Mouse (Mus musculus) cerebral cortex, adult 2 months (tissue): ENCODE data around the gene Csrp2.

ENCODE experiments used
- WGBS: fragments of 180-500 bp; shearing (Covaris S2); methylation state at CpG from one replicate; pipeline ENCODE4 v1.1.7; 2018; 5-methylcytosine and 5-hydroxymethylcytosine counted together

Gene Csrp2

DNA sequence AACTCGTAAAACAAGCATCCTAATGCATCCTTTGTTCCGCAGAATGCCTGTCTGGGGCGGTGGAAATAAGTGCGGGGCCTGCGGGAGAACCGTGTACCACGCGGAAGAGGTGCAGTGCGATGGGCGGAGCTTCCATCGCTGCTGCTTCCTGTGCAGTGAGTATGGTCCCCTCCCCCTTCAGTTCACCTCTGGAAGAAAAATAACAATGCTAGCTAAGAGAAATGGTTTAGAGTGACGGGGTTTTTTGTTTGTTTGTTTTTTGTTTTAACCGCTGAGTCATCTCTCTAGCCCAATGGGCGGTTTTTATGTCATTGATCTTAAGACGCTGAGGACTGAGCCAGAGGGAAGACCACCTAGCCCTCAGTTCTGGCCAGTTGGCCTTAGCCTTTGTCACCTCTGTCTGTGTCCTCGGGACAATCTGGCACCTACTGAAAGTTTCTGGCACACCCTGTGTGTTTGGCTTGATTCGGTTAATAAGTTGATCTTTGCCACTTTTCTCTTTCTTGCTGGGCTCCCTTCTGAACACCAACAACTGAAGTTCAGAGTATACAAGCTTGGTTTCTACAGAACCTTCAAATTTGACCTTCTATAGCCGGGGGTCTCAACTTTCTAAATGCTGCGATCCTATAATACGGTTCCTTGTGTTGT lies 12.4 kb downstream of the Csrp2 start:
- 46% methylated on average over 20 of the region's 20 CpGs for WGBS

DNA sequence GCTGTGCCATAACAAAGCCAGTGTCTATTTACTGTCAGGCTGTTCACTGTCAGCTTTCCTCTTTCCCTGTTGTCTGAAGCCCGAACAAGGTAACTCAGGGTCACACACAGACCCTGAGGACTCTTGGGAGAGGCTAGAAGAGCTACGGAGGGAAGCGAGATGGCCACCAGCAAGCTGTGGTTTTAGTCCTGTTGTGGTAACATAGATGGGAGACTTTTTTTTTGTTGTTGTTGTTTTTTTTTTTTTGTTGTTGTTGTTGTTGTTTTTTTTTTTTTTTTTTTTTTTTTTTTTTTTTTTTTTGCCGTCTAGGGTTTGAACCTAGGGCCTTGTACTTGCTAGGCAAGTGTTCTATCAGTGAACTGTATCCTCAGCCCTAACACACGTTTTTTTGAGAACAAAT lies 14.0 kb downstream of the Csrp2 start:
- 65% methylated on average over 5 of the region's 5 CpGs for WGBS

DNA sequence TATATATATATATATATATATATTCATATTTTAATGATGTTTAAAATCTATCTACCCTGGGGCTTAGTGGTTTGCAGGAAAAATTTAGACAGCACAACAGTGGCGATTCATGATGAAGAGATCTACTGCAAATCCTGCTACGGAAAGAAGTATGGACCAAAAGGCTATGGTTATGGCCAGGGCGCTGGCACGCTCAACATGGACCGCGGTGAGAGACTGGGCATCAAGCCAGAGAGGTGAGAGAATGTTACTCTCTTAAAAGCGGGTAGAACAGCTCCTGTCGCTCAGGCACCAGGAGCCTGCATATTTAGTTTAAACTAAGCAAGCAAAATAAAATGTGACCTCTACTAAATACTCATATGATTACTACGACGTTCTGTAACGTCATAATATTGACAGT lies 15.5 kb downstream of the Csrp2 start:
- 87% methylated on average over 11 of the region's 11 CpGs for WGBS

DNA sequence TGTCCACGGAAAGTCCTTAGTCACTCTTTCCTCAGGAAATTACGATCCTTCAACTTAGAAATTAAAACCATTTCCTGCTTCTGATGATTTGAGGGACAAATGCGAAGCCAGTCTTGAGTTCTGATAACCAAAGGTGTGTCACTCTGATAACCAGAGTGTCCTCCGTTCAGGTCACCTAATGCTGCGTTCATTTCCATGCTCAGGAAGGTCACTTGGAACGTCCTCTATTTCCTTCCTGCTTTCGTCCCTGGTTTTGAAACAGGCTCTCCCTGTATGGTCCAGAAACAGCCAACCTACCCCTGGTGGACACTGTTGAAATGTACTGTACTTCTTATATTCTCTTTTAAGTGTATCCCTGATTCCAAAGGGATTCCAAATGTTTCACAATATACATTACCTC lies 16.1 kb downstream of the Csrp2 start:
- WGBS: 78% methylated on average over 7 of the region's 7 CpGs

DNA sequence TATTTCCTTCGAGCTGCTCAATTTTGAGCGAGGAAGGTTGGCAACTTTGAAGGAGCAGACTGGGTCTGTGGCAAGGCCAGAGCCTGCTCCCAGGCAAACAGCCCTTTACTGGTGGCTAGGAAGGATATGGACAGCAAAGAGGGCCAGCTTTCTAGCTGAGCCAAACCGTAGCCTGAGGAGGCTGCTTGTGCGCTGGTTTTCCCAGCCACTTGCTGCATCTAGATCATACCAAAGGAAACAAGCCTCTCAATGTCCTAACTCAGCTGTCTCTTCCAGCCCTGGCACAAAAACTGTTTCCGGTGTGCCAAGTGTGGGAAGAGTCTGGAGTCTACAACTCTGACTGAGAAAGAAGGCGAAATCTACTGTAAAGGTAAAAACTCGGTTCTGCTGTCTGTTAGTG lies 18.8 kb downstream of the Csrp2 start:
- 39% methylated on average over 7 of the region's 7 CpGs for WGBS

DNA sequence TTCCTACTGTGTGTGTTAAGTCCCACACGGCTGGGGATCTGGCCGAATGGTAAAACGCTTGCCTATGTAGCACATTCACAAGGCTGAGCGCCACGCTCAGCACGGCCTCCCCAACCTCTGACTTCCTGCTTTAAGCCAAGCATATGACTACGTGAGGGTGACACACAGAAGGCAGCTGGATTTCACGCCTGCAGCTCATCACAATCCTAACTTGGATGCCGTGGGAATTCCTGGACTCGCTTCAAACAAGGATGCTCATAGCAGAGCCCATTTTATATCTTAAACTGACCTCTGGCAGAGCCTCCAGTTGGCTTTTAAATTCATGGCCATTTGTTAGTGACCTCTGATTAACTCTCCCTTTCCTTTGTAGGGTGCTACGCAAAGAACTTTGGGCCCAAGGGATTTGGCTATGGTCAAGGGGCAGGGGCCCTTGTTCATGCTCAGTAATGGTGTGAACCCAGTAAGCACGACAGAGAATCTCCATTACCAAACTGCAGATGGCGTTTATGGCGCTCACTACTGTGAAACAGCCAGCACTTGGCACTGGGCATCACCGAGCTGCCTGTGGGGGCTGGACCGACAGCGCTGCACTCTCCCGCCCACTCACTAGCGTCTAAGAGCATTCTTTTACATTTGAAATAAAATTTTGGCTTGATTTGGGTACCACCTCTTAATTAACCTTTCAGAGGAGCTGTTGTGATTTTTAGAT lies 19.4 kb downstream of the Csrp2 start:
- WGBS: 45% methylated on average over 19 of the region's 19 CpGs

DNA sequence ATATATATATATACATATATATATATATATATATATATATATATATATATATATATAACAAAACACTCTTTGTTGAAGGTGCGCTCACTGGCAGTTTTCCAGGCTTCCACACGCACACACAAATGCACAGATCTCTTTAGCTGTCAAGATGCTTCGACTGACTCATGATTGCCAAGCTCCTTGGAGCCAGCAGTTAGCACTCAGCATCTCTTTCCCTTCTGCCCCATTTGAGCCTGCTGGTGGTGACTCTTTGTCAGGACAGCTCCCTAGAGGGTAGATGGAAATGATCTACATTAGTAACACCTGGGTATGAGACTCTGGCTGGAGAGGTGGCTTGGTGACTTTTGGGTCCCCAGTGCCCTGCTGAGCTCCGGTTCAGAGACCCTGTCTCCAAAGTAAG lies 20.1 kb downstream of the Csrp2 start:
- WGBS: 51% methylated on average over 4 of the region's 4 CpGs

DNA sequence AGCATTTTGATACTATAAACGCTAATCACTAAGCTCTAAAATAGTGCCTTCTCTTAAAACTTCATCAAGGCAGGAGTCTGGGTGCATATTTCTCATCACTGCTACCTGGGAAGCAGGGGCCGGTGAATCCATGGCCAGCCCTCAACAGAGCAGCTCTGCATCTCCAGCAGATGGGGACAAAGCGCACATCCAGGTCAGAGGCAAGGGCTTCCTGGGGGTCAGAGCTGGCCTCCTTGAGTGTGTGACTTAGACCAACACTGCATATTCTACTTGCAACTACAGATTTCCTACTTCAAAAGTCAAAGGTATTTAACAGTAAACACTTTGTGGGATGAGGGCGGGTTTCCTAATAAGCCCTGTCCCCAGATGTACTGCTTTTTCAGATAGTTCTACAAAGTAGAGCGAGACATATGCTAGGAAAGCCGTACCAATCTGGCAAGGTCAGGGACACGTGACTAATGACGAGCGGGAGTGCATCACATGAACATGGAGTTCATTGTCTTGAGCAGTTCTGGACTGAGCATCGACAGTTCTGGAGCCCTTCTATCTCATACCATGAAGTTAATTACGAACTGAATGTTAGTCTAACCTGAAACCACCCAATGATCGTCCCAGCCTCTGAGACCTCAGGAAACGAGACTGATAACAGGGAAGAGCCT lies 21.3 kb downstream of the Csrp2 start:
- WGBS: 86% methylated on average over 13 of the region's 13 CpGs

DNA sequence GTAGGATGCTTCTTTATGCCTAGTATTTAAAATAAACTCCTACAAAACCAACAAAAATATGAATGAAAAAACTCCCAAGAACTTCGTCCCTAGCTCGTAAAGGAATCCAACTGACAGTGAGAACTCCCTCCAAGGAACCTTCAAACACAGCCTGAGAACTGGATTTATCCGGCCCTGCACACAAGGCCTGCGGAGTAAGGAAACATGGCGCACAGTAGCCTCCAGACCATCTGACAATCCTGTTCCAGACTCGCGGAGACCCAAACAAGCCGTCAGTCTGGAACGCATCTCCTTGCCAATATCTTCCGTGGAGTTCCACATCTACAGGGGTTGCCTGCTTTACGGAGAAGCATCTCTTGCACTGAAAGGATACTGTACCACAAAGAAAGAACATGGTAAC lies 22.4 kb downstream of the Csrp2 start:
- WGBS: 84% methylated on average over 11 of the region's 11 CpGs

DNA sequence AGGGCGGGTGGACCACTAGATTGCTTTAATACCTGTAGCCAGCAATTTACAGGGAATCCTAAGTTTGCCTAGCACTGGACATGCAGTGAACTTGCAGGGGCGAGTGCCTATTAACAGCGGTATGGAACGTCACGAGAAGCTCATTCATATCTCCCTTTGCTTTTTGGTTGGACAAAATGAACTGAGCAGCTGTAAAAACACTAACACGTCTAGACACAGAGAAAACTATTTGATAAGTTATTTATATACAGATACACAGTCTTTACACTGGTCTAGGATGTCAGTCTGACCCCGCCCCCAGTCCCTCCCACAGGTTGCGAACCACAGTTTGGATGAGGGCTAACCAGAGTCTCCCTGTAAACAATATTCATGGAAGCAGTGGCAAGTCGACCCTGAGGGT lies 23.2 kb downstream of the Csrp2 start:
- 90% methylated on average over 9 of the region's 9 CpGs for WGBS

DNA sequence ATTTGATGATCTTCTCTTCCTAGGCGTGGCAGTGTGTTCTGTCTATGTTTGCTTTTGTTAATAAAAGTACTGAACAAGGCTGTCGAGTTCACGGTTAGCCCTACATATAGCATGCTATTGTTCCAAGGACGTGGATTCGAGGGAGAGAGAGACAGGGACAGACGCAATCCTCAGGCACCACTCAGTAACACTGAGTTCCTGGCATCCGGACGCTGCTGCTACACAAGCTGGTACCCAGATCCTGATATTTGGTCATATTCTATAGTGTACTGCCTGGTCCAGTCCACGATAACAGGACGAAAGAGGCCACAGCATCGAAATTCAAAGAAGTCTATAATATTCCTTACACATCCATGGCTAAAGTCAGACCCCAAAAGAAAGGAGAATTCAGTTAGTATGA lies 24.6 kb downstream of the Csrp2 start:
- 92% methylated on average over 11 of the region's 11 CpGs for WGBS

DNA sequence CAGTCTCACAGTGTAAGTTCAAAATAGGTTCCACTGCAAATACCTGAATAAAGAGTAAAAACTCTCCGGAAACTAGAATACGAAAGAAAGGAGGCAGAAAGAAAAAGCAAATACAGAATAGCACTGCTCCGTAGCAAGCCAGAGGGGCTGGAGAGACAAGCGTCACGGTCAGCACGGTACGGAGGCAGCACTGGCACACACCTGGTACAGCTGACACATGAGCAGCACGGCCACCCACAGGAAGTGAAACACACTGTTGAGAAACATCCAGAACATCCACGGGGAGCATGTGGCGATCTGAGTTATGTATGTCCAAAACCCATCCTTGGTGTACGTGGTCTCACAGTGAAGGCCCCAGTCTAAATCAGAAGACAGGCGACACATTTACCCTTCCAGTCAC lies 26.4 kb downstream of the Csrp2 start:
- 54% methylated on average over 12 of the region's 12 CpGs for WGBS

DNA sequence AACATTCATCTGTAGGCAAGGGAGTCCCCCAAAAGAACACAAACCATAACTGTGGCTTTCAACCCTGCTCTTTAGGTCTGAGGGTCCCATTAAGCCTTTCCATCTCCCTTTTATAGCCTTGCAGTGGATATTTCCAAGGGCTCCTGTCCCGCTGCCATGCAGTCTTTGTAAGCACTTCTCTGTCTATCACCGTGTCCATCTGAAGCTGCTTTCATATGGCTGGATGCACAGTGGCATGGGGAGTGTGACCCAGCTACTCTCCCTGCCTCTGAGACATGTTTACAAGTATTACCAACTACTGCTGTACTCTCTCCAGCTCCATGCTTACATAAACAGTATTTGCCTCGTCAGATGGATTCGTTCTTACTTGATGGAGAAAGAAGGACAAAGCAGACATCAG lies 28.0 kb downstream of the Csrp2 start:
- 74% methylated on average over 4 of the region's 4 CpGs for WGBS

DNA sequence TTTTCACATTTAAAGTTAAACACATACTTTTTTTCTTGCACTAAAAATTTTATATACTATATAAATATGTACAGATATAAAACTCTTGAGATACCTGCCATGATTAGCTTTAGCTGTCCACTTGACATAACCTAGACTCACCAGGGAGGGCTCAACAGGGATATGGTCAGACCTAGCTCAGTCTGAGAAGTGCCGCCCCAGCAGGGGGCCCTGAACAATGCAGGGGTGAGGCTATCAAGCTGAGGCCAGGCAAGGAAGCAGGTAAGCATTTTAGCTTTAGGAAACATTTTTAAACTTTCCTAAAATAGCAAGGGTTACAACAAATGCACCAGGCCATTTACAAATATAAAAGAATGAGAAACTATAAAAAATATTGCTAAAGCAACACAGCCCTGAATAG lies 31.5 kb downstream of the Csrp2 start:
- WGBS: 82% methylated on average over 1 of the region's 1 CpGs

DNA sequence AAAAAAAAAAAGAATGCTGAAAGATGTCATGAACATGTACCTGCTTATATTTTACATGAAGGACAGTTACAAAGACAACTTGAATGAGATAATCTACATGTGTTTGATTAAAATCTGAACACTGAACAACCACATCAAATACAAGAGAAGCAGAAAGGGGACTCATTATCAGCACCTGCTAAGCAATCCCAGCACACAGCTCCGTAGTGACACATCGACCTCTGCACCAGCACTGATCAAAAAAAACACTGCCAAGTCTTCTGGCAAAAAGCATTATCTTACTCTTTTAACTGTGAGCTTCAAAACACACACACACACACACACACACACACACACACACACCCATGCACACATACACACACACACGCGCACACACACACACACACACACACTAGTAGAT lies 32.2 kb downstream of the Csrp2 start:
- 83% methylated on average over 4 of the region's 4 CpGs for WGBS

DNA sequence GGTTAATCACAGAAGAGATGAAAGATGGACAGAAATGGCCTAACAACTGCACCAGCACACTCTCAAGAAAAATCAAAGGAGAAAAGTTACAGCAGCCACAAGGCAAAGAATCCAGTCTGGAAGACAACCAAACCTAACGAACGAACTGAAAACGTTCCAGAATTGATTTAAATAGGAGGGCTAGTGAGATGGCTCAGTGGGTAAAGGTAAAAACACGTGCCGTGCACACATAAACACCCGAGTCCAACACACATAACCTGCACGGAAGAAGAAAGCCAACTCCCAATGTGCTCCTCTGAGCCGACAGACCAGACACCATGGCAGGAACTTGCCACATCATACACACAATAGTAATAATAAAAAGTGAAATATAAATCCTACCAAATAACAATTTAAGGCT lies 32.7 kb downstream of the Csrp2 start:
- WGBS: 64% methylated on average over 8 of the region's 8 CpGs

DNA sequence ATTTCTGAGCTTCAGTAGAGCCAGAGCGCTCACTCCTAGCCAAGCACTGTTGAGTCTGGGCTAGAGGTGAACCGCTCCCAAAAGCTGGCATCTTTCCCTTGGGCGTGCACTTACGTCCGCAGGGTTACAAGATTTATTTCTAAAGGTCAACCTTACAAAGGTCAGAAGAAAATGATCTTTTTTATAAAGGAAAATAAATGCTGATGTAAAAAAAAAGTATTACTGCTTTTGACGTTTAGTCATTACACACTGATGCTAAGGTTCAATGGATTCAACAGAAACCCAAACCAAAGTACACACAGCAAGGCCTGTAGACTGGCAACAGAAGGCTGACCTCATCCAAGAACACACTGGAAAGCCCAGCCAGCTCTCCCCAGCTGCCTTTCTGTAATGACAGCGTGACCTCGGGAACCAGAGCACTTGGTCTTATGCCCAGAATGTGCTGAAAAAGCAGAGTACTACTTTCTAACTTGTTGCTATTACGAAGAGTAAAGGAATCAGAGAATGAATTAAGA lies 33.4 kb downstream of the Csrp2 start:
- 49% methylated on average over 9 of the region's 9 CpGs for WGBS

DNA sequence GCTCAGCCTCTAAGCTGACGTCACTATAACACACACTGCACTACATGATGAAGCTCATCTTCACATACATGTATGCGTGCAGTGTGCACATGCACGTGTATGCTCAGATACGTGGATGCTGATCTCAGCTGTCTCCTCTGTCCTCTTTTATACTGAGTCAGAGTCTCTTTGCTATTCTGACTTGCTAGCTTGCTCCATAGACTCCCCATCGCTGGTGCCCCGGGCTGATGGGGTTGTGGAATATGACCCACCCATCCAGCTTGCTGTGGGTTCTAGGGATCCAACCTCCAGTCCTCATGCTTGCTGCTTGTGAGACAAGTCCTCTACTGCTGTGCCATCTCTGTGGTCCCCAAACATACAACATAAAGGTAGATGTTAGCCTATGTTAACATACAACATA lies 39.3 kb downstream of the Csrp2 start:
- 94% methylated on average over 6 of the region's 6 CpGs for WGBS

DNA sequence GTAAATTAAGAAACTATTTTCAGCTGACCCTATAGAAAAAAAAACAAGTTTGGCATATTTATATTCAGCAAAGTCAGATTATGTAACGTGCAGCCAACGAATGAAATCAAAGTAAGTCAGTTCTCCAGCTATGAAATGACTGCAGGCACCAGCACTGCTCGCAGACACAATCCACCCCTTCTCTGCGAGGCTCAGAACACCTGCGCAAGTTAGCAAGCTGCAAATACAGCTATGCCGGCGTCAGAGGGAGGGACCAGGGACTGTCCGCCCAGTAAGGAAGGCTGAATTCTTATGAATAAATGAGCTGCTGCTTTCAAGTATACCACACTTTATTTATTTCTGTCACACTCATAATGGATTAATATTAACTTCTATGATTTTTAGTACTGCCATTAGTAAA lies 40.2 kb downstream of the Csrp2 start:
- 53% methylated on average over 8 of the region's 8 CpGs for WGBS

DNA sequence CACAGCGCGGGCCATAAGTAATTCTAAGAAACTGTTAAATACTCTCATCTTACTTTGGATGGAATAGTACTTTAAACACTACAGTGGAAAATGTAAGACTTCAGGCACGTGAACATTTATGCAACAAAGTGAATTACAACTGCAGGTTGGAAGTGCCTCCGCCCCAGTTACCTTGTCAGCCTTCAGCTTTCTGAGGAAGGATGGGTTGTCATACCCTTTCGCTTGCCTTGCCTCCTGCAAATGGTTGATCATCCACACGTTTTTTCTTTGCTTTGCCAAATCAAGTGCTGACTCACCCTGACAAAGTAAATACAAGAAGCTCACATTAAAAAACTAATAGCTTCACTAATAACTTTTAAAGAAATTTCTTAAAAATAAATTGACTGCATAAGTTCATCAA lies 41.3 kb downstream of the Csrp2 start:
- WGBS: 87% methylated on average over 6 of the region's 6 CpGs

DNA sequence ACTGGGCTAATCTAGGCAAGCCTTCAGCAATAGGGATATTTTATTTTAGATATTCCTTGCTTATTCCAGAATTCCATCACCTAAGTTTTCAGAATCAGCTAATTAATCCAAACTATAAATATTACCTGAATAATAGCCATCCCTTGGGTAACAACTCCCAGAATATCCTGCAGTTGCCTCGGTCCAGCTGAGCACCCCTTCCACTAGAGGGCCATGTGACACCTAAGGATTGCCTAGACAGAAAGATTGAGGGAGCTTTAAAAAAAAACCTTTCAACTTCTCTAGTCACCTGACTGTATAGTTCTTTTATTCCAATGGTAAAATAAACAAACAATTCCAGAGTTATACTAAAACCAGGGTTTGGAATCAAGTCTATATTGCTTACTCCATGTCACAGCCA lies 42.6 kb downstream of the Csrp2 start:
- 22% methylated on average over 1 of the region's 1 CpGs for WGBS

DNA sequence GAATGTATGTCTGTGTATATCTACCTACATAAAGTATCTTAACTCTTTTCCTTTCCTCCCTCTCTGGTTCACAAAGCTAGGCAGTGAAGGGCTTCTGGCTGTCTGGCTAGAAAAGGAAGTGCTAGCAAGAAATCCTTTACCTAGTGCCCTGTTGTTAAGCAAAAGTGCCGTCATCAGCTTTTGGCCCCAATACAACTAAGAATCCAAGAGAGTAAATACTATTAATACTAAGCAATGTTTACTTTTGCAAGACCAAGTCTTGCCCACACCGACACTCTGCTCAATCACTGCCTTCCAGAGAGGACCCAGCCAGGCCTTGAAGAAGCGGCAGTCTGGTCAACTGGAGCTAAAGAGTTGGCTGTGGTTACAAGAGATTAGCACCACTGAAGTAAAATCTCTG lies 51.5 kb downstream of the Csrp2 start:
- WGBS: 89% methylated on average over 3 of the region's 3 CpGs

DNA sequence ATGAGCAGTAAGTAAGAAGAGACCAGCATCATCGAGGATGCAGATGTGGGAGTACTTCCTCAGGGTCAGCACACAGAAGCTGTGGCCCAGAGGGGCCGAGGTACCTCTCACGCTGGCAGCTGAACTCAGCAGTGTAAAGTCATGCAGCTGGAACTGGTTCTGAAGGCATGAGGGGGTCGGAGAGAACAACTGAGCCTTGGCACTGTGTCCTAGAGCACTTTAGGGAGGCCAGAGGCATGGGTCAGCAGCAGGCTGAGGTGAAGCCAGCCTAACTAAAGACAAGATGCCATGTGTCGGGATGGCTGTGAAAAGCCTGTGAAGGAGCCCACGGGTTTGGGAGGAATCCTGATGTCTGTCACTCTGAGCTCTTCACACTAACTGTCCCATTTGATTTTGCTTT lies 51.9 kb downstream of the Csrp2 start:
- 71% methylated on average over 6 of the region's 6 CpGs for WGBS
